Mouse (Mus musculus) mouse embryonic stem cell (cell line): ENCODE data around the gene Cdk6.

Experiments used
- in situ Hi-C, 2 experiments: fragments of 300-500 bp; cut with MboI; formaldehyde crosslinking; loops; 1 replicate in 1 of 2; 3 replicates in 1 of 2; pipeline ENCODE4 v1.14.3; 2019 to 2020; ENCODE audit warnings: low sequenced_read_pairs in 2 of 2, low pct_unique_long_range_greater_than_20kb in 1 of 2, mixed read lengths in 1 of 2; ENCODE audit not compliant: unreplicated experiment in 1 of 2

The Cdk6 gene

DNA sequence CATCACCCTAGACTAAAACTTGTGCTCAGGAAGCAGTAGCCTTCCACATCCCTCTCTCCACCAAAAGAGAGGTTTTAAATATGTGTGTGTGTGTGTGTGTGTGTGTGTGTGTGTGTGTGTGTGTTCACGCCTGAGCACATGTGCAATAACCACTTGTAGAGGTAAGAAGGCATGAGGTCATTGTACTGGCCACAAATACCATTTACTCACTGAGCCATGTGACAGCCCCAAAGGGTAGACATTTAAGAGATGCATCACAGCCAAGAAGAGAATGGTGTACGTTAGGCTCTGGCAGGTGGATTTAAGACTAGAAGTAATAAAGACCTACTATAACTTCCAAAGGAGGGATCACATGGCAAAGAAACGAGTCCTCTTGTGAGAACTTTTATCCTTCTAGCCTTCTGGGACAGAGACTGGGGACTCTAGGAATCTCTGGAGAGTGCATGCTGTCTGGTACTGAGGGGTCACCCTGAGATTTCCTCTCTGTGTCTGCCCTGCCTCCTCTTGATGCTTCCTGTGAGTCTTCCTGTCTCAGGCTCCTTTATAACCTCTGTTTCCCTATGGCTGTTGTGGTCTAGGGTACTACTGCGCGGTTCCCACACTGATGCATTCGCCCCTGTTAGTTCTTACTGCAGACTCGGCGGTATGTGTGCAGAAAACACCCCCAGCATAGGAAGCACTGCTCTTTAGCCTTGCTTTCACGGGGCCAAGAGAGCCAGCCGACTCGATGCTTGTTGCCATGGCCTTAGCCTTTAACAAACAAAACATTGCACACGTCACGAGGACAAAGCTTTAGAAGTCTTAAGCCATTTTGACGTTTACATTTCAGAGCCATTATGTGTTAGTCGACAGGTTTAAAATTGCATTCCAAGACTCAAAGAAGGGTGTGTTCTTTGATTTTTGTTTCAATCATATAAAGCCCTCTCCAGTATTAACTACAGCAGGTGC lies 22.0 kb downstream of the Cdk6 start:
- in situ Hi-C loops, result no loop called here

DNA sequence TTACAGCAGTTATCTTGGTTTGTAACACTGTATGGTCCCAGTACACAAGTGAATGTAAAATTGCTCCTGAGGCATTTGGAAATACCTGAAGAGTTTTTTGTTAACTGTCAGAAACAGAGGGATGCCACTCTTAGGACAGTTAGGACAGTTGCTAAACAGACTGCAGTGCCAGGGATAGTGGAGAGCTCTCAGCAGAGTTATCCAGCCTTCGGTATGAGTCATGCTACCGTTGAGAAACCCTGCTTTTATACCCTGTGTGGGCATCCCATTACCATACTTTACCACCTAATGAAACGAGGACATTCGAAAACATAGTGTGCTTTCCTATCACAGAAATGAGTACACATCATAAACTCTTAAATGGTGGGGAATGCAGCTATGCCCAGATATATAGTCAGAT lies 25.8 kb downstream of the Cdk6 start:
- in situ Hi-C loops, result no loop called here

DNA sequence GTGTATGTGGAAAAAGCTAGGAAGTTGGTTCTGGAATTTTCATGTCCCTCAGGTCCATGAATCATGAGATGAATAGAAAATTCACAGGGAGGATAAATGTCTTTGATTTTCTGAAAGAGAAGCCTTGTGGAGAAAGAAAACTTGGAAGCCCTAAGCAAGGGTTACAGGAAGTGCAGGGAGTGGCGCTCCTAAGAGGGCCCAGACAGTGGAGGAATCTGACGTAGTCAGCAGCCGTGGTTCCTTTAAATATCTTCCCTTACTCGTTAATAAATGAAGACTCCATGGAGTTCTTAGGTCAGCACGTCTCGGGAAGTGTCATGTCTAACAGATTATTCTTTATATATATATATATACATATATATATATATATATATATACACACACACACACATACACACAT lies 28.0 kb downstream of the Cdk6 start:
- in situ Hi-C loops, result no loop called here

DNA sequence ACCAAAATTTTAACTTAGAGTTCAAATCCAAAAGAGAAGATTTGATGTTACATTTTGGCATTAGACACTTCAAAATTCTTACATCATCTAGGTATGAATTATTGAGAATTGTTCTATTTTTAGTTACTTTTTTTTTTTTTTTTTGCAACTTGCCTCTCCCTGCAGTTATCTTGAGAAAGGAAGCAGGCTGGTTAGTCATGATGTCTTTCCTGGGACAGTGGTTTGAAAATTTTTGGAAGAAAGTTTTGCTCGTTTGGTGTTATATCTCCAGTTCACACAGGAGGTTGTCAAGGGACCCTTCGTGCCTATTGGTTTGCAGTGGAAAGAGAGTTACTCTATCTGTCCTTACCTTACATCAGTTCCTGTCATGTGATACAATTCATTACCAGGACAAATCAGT lies 29.9 kb downstream of the Cdk6 start:
- in situ Hi-C loops, result no loop called here

DNA sequence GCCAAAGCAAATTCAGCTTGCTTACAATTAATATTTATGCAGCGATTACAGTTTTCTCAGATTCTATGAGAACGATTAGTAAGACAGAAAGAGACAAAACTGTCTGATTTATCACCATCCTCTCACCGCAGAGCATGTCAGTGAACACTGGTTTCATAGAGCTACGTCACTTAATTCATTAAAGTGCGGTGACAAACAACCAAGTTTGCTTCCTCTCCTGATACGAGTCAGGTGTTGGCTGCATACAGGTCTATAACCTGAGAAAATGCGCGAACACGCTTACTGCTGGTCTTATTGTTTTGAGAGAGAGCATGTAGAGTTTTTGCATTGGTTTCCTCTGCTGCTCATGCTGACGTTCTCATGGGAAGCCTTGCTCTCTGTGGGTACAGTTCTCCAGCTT lies 31.9 kb downstream of the Cdk6 start:
- in situ Hi-C loops, result no loop called here

DNA sequence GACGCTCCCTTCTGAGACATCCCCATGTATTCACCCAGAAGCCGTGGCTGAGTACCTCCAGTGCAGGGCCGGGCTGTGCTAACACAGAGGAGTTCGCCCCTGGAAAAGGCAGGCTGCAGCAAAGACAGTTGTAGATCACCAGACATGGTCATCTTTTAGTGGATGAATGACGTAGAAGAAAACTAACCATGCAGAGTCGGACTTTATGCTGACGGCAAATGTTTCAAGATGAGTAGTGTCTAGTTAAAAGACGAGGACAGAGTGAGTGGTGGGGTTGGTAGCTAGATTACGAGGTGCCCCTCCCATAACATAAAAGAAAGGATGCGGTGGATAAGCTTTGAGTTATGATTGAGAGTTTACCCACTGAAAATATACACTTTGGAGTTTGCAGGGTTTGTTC lies 33.5 kb downstream of the Cdk6 start:
- in situ Hi-C loops, result no loop called here

DNA sequence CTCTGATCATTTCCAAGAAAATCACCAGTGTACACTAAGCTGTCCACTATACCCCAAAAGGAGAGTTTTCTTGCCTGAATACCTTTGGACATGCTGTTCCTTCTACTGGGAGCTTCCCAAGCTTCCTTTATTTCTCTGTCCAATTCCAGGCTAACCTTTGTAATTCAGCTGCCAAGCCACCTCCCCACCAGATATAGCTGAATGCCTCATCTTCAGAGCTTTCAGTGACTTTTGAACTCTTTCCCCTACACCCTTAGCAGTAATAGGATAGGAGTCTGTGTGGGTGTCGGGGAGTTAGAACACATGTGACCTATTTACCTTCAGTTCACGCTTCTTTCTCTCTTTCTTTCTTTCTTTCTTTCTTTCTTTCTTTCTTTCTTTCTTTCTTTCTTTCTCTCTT lies 34.9 kb downstream of the Cdk6 start:
- in situ Hi-C loops, result no loop called here

DNA sequence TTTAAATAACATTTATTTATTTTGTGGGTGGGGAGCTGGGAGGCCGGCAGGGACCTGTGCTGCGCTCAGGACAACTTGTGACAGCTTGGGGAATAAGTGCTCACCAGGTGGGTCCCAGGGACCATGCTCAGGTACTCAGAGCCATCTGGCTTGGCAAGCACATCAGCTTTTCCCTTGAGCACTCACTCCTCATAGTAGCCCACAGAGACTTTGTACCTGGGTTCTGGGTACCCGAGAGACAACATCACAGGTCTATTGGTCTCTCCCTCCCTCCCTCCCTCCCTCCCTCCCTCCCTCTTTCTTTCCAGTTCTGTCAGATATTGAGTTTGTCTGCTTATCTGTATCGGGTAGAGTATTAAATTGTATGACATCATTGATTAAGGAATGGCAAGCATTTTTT lies 38.0 kb downstream of the Cdk6 start:
- in situ Hi-C loops, result no loop called here

DNA sequence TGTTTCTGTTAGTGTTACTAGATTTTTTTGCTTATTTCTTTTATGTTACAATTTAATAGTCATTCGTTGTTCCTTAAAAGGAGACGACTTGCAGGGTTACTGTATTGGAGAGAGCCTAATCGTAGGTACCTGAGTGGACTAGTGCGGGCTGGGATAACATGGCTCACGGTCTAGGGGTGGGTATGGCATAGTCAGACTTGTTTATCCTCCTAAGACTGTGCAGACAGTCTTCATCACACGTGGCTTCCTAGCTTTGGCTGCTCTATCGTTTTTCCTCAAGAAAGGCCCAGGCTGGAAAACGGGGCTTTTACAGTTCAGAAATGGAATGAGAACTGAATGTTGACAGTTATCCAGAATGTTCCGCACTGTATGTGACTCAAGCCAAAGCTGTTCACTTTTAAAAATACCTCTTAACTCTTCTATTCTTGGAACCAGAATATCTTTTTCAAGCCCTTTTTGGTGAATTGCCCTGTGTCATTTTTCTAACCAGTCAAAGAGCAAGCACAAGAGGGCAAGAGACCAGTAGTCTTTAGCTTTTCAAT lies 39.5 kb downstream of the Cdk6 start:
- in situ Hi-C loops, result no loop called here

DNA sequence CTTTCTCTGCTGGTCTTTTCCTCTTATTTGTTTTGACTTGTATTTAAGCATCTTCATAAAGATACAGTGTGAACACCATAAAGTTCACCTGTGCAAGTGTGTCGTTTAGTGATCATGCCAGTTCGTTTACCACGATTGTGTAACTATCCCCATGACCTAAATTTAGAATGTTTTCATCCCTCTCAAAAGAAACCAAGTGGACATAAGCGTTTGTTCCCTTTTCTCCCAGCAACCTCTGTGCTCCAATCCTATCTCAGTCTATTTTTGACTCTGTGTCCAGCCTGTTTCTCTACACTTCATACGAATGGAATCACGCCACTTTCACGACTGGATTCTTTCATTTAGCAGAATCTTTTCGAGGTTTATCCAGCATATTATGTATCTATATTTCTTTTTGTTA lies 40.5 kb downstream of the Cdk6 start:
- in situ Hi-C loops, result no loop called here

DNA sequence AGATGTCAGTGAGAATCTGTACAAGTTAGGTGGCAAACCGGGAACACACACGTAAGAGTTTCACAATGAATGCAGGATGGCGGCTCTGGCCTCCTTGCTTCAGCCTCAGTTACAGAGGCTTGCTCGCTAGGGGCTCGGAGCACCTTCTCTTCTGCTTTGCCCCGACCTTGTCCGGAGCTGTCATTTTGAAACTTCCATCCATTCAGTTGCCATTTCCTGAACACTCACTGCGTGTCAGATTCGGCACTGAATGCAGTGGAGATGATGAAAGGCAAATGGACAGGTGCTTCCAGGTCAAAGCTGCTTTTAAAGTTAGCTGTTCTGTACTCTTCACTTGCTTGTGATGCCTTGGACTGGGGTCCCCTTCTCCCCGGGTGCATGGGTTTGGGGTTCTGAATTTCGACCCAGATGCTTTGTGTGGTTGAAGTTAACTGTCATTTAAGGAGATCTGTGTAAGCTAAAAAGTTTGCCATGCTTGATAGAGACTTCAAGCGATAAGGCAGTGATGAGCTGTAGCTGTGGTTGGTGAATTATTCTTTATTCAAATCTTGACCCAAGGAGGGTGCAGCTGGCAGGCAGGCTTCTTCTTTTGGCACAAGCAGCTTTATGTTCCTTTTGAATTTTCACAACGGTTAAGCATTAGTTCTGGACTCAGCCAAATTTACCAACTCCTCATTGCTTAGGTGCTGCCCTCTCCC lies 41.2 kb downstream of the Cdk6 start:
- in situ Hi-C loops, result no loop called here

DNA sequence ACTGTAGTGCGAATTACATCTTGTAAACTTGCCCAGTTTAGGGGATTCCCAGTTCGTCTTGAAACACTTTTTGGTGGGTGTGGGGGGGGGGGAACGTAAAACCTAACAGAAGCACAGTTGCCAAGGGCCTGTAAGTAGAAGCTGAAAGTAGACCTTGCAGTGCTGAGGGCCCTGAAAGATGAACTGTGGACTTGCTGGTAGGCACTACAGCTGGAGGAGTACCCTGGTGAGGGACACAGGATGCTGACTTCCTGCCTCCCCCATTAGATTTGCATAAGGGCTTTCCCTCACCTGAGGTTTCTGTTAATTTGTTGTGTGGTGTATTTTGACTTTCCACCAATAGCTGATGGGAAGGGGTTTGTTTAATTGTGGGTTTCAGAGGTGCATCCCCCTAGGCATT lies 42.3 kb downstream of the Cdk6 start:
- in situ Hi-C loops, result no loop called here

DNA sequence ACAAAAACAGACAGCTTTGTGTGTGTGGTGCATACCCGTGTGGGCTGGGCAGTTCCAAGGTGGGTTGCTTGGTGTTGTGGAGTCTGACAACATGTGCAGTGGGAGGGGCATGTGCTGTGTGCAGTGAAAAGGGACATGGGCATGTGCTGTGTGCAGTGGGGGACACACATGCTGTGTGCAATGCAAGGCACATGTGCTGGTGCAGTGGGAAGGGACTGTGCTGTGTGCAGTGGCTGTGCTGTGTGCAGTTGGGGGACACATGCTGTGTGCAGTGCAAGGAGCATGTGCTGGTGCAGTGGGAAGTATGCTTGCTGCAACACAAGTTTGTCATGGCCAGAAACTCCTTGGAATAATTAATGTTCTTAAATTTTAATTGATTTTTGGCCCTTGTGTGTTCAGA lies 43.8 kb downstream of the Cdk6 start:
- in situ Hi-C loops, result no loop called here

DNA sequence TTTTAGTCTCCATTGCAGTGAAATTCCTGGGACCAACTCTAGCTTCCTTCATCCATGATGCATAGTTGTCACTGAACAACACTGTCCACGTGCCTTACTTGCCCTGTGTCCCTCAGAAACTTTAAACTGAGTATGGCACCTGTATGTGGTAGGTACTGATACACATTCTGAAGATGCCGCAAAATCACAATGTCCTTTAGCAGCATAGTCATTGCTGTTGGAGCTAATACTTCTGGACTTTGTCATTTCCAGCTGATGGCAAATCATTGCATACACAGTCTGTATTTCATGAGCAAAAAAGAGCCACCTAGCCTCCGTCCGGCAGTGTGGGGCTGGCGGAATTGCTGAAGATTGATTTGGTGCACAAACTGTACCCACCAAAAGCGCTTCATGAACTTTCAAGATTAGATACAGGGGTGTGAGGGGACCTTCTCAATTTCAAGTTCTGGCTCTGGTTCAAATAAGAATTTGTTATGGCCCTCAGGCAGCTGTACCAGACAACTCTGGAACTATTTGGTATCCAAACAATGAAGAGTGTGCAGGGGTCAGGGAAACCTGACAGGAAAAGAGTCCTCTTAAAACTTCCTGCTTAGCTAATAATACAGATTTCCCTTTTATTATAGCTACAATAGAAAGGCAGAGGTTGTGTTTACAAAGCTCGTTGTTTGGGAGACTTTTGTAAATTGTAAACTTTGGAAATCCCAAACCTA lies 44.9 kb downstream of the Cdk6 start:
- in situ Hi-C loops, result no loop called here

DNA sequence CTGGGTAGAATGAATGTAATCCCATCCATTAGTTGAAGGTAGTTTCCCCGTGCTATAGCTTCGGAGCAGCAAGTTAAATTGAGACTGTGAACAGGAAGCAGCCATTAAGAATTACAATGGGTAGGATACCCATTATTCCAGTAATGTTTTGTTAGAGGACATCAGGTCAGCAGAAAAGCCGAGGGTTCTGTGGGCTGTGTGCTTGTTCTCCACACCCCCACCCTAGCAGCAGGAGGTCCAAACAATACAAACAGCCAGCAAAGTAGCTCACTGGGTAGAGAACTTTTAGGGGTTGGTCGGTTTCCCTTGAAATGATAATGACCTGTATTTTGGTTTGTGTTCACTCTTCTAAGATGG lies 45.4 kb downstream of the Cdk6 start:
- in situ Hi-C loops, result no loop called here

DNA sequence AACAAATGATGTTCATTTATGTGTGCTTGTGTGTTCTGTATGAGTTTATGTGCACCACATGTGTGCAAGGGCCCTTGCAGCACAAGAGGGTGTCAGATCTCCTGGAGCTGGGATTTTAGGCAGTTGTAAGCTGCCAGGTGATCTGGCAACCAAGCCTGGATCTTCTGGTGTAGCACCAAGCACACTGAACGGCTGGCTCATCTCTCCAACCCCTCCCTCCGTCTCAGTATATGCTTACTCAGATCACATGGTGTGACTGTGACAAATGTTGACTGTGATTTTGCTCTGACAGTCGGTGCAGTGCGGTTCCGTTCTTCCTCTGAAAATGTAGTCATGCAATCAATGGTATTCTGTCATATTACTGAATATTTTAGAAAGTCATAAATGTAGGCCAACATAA lies 45.9 kb downstream of the Cdk6 start:
- in situ Hi-C loops, result no loop called here

DNA sequence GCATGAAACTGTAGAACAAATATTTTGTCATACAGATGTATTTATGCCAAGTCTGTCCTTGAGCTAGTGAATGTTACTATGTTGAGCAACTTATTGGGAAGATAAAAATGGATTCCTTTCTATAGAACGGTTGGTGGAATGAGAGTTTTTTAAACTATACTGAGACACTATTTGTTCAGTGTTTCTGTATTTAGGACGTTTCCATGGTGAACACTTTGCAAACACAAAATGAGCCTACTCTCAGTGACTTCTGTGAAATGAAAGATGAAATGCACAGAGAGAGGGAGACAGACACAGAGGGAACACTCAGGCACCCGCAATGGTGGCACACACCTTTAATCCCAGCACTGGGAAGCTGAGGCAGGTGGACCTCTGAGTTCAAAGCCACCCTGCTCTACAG lies 51.6 kb downstream of the Cdk6 start:
- in situ Hi-C loops, result no loop called here

DNA sequence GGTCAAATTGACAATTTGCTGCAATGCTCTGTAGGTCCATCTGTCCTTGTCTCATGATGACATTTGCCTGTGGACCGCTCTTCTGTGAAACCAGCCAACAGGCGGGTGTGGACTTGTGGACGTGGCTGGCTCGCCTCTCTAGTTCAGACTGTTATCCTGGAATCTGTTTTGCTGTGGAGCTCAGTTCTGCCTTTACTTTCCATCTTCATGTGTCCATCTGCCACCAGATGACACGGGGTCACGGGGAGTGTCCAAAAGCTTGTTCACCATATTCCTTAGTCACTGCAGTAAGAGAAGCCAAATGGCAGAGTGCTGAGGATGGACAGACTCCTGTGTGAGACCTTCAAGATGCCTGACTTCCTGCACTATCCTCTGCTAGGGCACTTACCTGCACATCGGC lies 52.9 kb downstream of the Cdk6 start:
- in situ Hi-C loops, result no loop called here

DNA sequence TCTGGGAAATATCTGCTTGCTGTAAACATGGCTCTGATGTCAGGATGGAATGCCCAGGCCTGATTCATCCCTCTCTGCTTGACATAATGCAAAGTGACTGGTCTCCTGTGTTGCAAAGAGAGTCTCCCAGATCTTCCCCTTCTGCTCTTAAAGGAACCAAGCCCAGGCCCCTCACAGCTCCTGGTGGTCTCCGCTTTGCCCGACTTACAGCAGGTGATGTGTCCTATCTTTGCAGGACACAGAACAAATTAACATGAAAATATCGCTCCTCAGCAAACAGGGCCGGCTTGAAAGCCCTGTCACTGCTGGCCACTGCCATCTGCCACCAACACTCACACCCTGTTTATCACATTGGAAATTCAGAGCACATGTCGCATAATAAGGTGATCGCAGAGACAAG lies 53.7 kb downstream of the Cdk6 start:
- in situ Hi-C loops, result no loop called here
